Mouse (Mus musculus) thymus, adult 18-20 months (tissue): ENCODE measurements around the gene St8sia1.
"Not testable (repeated sequence)": the region's sequence is repeated elsewhere in the genome, so short reads cannot be mapped to it uniquely, and the experiment has no call there.

Experiments used
- DNase-seq, 2 experiments: peaks; one replicate each; pipeline ENCODE4 v3.0.0; 2022; ENCODE audit warnings: mixed read lengths in 2 of 2

The St8sia1 gene

DNA sequence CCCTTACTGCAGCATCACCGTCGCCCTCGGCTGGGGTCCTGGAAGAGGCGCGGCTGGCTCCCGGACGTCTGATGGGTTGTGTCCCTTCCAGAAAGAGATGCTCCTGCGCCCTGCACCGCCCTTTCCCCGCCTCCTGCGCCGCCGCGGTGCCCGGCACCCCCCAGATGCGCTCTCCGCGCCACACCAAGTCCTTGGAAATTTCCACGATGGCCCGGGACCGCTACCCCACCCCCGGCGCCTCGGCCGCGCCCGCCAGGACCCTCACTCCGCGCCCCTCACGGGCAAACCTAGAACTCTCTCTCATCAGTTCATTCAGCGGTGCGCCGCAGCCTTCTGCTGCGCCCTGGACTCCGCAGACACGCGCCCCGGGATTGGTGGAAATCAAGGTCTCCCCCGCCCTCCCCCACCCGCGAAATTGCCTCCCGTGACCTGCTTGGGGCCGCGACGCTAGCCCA, at the start of gene St8sia1:
St8sia1 (minus strand) TSS at position 377 of the 455 bp plus-strand sequence.
- DNase-seq = peak in 1 of 2 experiments; percentile 53

DNA sequence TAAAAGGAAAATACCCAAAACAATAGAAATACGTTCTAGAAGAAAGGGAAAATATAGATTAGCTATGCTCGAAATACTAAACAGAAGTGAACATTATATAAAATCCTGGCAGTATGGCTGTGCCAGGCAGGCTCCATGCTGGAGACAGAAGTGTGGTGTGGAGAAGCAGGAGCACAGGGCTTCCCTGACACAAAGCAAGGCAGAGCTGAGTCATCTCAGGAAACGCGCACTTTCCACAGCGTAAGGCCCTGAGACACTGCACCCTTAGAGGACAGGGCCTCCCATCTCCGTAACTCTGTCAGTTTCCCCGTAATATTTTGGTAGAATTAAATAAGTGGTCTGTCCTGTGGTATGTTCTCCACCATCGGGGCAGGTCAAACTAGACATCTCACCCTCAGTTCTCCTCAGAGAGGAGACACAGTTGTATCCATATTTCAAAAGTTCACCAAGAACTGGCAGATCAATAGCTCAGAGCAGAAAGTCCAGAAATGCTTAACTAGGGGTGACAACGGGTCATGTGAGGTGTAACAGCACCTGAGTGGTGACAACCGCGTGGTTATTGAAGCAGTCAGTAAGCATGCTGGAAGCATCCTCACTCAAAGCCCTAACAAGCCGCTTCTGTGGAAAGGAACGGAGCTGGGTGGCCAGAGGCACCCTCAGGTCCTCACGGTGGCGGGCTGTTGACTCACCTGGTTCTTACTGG, 48.4 kb upstream of the St8sia1 start:
- DNase-seq = no peak

DNA sequence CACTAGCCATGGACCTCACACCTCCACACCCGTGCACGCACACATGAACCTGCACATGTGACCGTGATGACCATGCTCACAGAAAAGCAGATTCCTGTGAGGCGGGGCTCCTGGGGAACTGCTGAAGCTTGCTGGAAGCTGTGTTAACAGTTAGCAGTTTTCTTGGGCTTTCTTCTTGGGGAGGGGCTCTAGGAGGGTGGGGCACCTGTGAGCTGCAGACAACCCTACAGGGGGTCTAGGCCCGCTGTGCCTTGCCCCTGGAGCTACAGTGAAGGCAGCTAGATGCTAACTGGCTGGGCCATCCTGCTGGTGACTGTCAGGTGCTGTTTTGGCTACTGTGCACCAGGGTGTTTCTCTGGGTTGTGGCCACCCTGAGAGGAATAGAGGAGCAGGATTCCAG, 44.6 kb upstream of the St8sia1 start:
- no peak for DNase-seq

DNA sequence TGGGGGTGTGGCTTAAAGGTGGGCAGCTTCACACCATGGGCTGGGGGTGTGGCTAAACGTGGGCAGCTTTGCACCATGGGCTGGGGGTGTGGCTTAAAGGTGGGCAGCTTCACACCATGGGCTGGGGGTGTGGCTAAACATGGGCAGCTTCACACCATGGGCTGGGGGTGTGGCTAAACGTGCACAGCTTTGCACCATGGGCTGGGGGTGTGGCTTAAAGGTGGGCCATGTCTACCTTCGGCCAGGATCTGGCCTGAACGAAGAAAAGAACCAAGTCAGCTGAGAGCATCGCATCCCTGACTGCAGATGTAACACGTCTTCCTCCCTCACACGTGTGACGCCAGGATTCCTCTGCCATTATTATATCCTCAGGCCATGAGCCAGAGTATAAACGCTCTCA, 41.0 kb upstream of the St8sia1 start:
- not testable (repeated sequence) for DNase-seq

DNA sequence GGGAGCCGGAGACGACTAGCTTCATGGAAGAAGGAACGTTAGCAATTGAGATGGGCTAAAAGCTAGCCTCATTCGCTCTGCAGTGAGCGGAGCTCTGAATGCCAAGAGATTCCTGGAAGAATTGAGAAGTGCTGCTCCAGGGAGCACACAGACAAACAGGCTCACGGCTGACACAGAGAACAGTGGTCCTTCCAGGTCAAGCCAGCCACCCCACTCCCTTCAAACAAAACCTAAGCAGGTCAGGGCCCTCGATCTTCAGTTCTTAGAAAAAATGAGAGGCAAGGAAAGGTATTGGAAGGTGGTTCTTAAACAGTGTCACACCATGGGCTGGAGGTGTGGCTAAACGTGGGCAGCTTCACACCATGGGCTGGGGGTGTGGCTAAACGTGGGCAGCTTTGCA, 40.5 kb upstream of the St8sia1 start:
- no peak for DNase-seq

DNA sequence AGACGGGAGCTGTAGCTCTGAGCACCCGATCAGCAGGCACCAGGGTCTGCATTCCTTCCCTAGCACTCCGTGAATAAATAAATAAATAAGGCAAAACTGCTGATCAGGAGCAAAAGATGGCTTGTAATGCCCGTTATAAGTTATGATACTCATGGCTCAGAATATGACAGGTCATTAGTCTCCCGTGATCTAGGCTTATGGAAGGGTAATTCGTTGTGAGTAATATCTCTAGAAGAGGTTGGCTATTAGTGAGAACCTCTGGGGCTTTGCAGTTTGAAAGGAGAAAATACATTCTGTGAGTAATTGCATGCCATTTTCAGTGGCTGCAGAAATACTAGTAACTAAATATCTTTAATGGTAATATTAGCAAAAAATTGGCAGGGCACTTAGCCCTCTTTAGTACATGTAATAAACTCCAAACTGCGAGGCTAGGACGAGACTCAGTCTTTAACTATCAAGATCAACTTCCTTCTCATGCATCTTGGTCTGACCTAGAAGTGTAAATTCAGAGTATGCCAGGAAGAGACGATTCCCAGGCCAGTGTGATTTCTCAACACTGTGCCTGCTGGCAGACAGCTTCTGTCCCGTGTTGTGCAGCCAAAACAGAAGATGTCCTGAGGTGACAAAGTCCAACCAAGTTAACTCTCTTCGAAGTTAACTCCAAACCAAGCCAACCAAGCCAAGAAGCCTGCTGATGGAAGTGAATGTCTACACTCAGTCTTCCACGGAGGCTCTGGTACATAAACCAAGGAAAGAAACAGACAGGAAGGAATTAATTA, 34.2 kb upstream of the St8sia1 start:
- DNase-seq = no peak

DNA sequence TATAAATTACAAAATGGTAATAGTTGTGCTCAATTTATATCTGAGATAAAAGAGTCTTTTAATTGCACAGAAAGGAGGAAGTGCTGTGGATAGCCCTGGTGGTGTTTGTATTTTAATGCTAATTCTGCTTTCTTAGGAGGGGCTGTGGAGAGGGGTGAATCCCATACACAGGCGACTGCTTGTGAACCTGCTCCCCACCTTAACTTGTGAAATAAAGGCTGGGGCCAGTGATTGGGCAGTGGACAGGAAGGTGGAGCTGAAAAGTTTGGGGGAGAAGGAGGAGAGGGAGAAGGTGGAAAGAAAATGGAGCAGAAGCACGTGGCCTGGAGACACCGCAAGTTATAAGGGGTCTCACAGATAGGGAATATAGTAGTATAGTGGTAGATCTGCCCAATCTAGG, 32.6 kb upstream of the St8sia1 start:
- DNase-seq = no peak

DNA sequence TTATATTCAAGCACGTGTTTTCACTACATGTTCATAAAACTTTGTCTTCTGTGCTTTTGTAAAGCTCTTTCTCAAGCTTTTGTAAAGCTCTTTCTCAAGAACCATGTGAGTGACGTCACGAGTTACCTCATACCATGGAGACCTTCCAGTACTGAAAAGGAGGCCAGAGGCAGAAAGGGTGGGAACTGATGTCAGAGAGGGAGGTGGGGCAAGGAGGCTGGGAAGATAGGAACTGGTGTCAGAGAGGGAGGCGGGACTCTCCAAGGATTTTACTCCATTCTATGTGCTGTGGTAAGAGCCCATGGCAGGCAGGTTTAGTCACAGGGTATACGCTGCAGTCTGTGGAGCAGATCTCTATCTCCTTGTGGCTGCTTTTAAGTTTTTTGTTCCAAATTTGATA, 31.3 kb upstream of the St8sia1 start:
- DNase-seq = no peak

DNA sequence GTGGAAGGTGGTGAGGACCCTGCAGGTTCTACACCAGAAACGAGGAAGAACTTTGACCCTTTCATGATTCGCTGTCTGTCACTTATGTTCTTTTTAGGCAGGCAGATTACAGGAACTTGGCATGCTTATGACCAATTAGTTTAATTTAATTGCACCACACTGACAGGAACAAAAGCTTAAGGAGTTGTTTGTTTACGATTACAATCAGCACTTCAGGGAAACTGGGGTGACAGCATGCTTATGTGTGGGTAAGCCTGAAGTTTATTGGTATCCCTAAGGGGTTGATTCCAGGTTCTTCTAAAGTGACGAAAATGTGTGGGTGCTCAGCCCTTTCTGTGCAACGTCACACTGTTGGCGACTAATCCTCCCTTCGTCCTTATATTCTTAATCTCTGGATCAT, 30.6 kb upstream of the St8sia1 start:
- DNase-seq = no peak

DNA sequence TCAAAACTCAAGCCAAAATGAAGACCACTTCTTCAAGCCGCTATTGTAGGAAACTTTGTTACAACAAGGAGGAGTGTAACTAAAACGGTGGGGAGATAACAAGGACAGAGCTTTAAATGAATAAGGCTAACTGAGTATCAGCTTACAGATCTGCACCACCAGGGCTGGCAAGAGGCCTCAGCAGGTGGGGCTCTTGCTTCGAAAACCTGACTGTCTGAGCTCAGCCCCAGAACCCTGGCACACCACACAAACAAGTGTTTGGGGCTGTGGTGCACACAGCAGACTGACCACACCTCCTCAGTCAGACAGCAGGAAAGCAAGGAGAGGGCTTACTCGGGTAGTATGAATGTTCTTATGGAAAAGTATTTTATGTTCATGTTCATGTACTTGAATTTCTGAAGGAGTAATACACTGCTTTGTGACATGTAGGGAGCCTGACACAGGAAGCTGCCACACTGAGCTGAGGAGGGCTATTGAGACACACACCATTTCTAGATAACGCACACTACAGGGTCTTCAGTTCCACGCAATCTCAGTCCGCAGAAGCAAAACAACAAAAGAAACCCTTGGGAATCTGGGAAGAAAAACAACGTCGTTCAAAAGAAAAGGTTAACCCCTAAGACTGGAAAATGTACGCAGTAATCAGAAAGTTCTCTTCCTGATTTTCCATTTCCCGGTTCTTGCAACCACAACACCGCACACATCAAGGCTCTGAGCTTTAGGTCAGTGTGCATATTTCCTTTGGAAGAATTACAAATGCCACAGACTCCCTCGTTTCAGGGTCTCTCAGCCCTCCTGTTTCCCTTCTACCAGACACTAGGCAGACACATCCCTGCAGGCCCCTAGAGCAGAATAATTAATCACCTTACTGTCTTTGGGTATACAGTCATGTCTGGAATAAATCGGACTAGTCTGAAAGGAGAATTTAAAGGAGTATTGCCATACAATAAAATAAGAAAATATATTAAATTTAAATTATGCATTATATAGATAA, 29.8 kb upstream of the St8sia1 start:
- DNase-seq = no peak

DNA sequence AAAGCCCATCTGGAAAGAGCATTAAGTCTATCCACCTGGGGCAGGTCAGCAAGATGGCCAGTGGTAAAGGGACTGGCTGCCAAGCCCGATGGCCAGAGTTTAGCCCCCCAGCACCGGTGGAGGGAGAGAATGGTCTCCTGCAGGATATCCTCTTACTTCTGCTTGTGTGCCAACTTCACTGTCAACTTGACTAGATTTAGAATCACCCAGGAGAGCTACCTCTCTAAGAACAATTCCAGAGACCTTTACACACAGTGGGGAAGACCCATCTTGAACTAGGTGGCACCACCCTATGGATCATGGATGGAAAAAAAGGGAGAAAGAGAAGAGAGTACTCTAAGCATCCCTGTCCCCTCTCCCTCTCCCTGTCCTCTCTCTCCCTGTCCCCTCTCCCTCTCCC, 28.7 kb upstream of the St8sia1 start:
- no peak for DNase-seq

DNA sequence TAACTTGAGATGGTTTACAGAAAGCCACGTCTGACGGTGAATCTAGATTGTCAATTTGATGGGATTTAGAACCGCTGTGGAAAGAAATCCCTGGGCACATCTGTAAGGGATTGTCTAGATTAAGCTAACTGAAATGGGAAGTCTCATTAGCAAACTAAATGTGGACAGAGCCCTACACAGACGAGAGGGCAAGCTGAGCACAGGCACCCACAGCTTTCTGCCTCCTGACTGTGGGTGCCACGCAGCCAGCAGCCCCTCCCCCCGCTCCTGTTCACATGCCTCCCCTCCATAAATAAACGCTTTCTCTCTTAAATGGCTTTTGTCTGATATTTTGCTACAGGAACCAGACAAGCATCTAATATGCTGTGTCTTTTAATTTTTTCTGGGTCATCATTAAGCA, 27.8 kb upstream of the St8sia1 start:
- DNase-seq = no peak

DNA sequence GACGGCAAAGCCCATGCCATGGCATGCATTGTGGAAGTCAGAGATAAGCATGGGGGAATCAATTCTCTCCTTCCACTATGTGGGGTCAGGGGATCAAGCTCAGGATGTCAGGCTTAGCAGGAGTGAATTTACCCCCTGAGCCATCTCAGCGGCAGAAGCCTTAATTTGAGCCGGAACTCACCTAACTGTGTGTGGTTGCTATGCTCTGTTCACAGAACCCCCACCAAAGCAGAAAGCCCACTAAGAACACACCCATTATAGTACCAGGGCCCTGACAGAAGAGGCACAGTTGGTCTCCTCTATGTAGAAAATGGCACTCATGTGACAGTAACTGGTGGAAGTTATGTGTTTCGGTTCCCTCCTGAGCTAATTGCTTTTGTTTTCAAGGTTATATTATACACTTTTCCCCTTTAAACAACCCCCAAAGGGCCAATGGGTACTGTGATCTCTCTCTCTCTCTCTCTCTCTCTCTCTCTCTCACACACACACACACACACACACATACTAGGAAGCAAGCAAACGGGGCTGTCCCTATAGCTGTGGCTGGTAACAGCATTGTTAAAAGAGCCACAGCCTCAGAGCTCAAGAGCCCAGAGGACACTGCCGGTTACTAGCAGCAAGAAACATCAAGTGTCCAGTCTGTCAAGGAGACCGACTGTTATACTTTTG, 27.3 kb upstream of the St8sia1 start:
- DNase-seq = no peak

DNA sequence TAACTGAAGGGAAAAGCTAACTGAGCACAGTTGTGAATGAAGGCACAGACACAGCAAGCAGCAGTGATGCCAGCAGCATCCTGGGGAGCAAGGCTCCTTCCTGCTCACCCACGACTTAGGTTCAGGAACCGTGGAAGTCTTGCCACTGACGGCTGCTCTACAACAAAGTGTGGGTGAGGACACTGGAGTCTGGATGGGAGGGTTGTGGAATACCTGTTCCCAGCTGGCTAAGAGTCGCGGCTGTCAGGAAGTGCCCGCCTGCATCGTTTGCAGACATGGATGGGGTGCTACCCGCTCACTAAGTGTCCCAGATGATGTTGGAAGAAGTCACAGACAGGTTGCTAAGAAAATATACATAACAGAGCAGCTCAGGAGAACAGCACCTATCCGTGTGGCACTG, 26.3 kb upstream of the St8sia1 start:
- DNase-seq = no peak

DNA sequence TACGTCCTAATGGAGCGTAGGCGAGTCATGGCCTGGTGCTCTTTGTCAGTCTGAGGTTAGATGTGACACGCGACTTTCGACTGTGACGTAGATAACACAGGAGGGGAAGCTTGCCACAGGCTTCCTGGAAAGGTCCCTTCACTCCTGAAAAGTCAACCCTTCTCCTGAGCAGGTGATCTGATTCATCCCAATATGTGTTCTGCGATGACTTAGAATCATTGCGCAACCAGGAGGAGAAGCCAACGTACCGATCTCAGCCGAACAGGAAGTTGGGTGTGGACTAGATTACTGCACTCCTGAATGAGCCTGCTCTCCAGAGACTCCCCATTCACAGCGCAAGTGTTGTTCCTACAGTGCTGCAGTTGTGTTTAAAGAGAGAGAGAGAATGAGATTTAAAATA, 25.2 kb upstream of the St8sia1 start:
- no peak for DNase-seq

DNA sequence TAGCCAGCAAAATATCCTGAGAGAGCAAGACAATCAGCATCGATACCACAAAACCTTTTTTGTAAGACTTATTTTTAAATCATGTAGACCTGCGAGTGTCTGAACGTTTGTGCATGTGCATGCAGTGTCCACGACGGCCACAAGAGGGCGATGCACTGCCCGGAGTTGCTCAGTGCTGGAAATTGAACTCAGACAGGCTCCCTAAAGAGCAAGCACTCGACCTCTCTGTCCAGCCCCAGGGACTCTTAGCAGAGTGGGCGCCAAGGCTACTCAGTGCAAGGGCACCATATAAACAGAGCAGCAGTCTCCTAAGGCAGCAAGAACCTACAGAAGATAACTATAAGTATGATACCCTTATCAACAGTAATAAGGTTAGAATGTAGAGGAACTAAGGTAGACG, 24.5 kb upstream of the St8sia1 start:
- DNase-seq = peak; percentile 44 to 51

DNA sequence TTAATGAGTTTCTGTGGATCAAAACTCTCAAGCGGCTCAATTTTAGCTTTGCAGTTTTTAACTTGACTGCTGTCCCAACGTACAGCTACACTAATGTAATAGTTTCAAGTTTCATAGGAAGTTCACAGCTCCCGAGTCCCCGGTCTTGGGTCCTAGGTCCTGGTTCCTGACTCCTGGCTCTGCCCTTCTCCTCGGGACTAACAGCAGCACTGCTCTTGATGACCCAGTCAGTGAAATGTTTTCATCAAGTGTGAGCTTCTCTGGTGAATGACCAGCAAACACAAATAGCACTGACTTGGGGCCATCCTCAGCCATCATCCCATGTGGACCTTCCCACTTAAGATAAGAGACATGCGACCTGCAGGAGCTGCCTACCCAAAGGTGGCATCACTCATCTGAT, 24.0 kb upstream of the St8sia1 start:
- no peak for DNase-seq

DNA sequence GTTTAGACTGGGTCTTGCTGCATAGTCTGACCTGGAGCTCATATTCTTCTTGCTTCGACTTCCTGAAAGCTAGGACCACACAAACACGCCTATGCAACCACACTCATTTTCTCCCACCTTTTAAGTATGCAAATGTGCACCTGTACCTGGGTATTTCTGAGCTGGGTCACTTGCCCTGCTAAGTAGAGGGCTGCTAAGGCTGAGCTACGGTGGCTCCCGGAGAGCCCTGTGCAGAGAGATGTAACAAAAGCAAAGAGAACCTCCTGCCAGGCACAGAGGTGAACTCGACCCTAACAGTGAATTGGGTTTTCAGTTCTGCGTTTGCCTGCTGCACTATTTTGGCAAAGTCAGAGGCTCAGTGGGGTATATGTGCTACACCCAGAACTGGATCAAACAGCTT, 23.4 kb upstream of the St8sia1 start:
- no peak for DNase-seq

DNA sequence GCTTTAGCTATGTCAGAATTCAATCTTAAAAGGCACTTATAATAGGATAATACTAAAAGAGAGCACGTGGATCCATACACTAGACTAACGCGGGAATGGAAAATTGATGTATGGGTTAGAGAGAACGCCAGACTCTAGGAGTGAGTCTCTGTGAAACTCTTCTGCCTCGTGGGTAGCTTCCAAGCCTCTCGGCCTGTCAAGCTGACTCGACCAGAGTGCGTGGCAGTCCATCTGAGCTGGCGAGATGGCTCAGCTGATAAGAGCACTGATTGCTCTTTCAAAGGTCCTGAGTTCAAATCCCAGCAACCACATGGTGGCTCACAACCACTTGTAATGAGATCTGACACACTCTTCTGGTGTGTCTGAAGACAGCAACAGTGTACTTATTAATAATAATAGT, 22.5 kb upstream of the St8sia1 start:
- DNase-seq = not testable (repeated sequence)

DNA sequence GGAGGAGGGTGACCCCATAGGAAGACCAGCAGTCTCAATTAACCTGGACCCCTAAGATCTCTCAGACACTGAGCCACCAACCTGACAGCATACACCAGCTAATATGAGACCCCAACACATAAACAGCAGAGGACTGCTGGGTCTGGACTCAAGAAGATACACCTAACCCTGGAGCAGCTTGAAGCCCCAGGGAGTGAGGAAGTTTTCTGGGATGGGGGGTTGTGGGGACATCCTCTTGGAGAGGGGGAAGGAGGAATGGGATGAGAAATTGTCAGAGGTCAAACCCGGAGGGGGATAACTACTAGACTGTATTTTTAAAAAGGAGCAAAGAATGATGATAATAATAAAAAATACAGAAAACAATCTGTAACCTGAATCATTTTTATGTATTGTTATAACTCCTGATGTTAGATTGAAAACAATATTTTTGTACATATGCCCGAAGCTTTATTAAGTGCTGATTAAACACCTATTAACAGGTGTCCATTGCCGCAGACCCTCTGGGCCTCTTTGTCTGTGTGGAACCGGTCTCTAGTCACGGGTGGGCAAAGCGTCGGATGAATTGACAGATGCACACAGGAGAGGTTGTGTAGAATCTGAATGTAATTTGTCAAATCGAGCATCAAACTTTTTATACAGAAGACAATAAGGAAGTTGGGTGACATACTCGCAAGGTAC, 21.4 kb upstream of the St8sia1 start:
- not testable (repeated sequence) for DNase-seq

DNA sequence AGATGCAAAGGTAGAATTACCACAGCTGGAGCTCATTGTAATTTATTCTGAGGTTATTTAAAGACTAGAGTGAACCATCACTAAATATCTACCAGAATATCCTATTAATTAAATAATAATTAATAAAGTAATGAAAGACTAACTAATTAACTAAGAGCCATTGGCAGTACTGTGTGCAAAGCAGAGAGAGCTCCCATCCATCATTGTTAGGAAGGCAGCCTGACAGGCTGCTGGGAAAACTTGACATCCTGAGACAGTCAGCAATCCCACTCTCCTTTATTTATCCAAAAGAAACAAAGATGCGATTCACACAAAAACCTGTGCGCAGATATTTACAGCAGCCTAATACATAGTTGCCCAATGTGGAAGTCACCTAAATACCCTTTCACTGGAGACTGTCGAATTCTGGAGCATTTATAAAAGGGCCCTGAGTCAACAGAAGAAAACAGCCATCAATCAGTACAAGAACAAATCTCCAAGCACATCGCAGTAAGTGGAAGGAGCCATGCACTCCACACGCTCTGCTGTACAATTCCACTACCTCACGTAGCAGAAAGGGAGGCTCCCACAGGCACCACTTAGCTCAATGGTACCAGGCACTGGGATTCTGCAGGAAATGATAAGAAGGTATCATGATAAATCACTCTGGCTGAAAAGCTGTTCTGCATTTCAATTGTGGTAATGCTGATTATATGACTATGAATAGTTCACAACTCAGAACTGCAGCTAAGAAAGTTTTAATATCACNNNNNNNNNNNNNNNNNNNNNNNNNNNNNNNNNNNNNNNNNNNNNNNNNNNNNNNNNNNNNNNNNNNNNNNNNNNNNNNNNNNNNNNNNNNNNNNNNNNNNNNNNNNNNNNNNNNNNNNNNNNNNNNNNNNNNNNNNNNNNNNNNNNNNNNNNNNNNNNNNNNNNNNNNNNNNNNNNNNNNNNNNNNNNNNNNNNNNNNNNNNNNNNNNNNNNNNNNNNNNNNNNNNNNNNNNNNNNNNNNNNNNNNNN, 15.7 kb upstream of the St8sia1 start:
- no peak for DNase-seq
